Mouse (Mus musculus) thymus, postnatal 0 days (tissue): ENCODE data around the gene Parpbp. TPM values are rescaled to one million over a fixed set of nuclear protein-coding genes. Genes with fewer than 3 reads are reported as not detected.

Experiments used
- DNase-seq: peaks from one replicate; pipeline ENCODE4 v3.0.0-alpha.2; 2015; ENCODE audit warnings: low spot score
- polyA plus RNA-seq: library from polyadenylated mRNA; unstranded; fragments of >200 nt; fragmentation: Nextera tagmentation; extraction: Ambion mirVana; gene quantifications from 2 replicates; pipeline ENCODE4 v1.2.1, GENCODE M21; 2015

Gene Parpbp
- polyA plus RNA-seq: 12.1 and 13.3 TPM in 2 replicates

GRCm38 (mm10) chr10:88146707-88147477 is at the start of gene Parpbp, which contains the start of gene Nup37:
TSS of gene Parpbp (minus strand) at chr10:88146941.
TSS of gene Nup37 (plus strand) at chr10:88146992.
- DNase-seq: peak; percentile 87

- DNase-seq: no peak
Measured at GRCm38 (mm10) chr10:88167438-88168077, 20.8 kb upstream of the Parpbp start.

- DNase-seq: peak; percentile 9
Measured at GRCm38 (mm10) chr10:88166158-88166557, 19.4 kb upstream of the Parpbp start.

GRCm38 (mm10) chr10:88162676-88163075 is 15.9 kb upstream of the Parpbp start:
- DNase-seq: no peak

- DNase-seq: no peak
Measured at GRCm38 (mm10) chr10:88162096-88162495, 15.4 kb upstream of the Parpbp start.

GRCm38 (mm10) chr10:88151658-88152057 is 4.9 kb upstream of the Parpbp start:
- DNase-seq: no peak

- no peak for DNase-seq
Measured at GRCm38 (mm10) chr10:88150381-88150780, 3.6 kb upstream of the Parpbp start.

GRCm38 (mm10) chr10:88146187-88146586 is 554 bp downstream of the Parpbp start:
- no peak for DNase-seq

GRCm38 (mm10) chr10:88135630-88136029 is 11.1 kb downstream of the Parpbp start:
- DNase-seq: no peak

GRCm38 (mm10) chr10:88119721-88120120 is 27.0 kb downstream of the Parpbp start:
- no peak for DNase-seq

- DNase-seq: no peak
Measured at GRCm38 (mm10) chr10:88113290-88113689, 33.5 kb downstream of the Parpbp start.

GRCm38 (mm10) chr10:88106169-88106568 is 40.6 kb downstream of the Parpbp start:
- DNase-seq: no peak

- no peak for DNase-seq
Measured at GRCm38 (mm10) chr10:88090772-88091171, 56.0 kb downstream of the Parpbp start, which contains the start of gene Pmch. TSS of gene Pmch (plus strand) at chr10:88091072.

- DNase-seq: no peak
Measured at GRCm38 (mm10) chr10:88067377-88067776, 79.4 kb downstream of the Parpbp start.

- DNase-seq: no peak
Measured at GRCm38 (mm10) chr10:88064872-88065271, 81.9 kb downstream of the Parpbp start.

- no peak for DNase-seq
Measured at GRCm38 (mm10) chr10:88063436-88063835, 83.3 kb downstream of the Parpbp start.

GRCm38 (mm10) chr10:88056950-88057649 is 89.6 kb downstream of the Parpbp start:
- no peak for DNase-seq

GRCm38 (mm10) chr10:88054233-88054985 is 92.3 kb downstream of the Parpbp start:
- peak; percentile 3 for DNase-seq

- DNase-seq: no peak
Measured at GRCm38 (mm10) chr10:88046098-88046771, 100.5 kb downstream of the Parpbp start.

- no peak for DNase-seq
Measured at GRCm38 (mm10) chr10:88044297-88044696, 102.4 kb downstream of the Parpbp start.
